In genomic region chr15:79122119-79122518, GRCm38 (mm10) we compare ENCODE assay signal across 30 mouse cellular contexts. TPM values are rescaled to one million over a fixed set of nuclear protein-coding genes. Genes with fewer than 3 reads are reported as not detected.
DNase-seq lines count a peak whose midpoint lies in the region; ATAC-seq lines count a peak whose summit lies in the region.
"Had no signal": no experiment of that assay in that cellular context is flagged by ENCODE, and none has a peak within 500 bp of the region (broad histone marks: within the 10 kb centered on the region; RNA-seq: fewer than 3 reads in every experiment).

No protein-coding gene starts in this region.

- H3K27me3 ChIP-seq in heart, embryonic 16.5 days (ENCODE audit: control insufficient read depth, insufficient read depth, low read length), result no peaks in the 10 kb centered on the region
- H3K27me3 ChIP-seq: CH12.LX; kidney, embryonic 15.5 days; limb, embryonic 13.5 days; lung, embryonic 15.5 days; midbrain, embryonic 15.5 days; neural tube, embryonic 15.5 days; stomach, embryonic 15.5 days had no signal

- peaks cover 56% of the 10 kb centered on the region for H3K36me3 ChIP-seq in heart, embryonic 16.5 days (ENCODE audit: control insufficient read depth, insufficient read depth)

- no peak overlapping the region for H3K4me2 ChIP-seq in heart, embryonic 16.5 days (ENCODE audit: low read depth, low read length)
- H3K4me2 ChIP-seq: hindbrain, embryonic 14.5 days; kidney, embryonic 15.5 days; limb, embryonic 13.5 days; liver, embryonic 11.5 days; lung, embryonic 15.5 days; midbrain, embryonic 15.5 days; neural tube, embryonic 15.5 days; stomach, embryonic 15.5 days had no signal

- no peak overlapping the region for H3K4me3 ChIP-seq in heart, embryonic 16.5 days (ENCODE audit: low read length)
- no peak overlapping the region for H3K4me3 ChIP-seq in brown adipose tissue, adult 24 weeks (ENCODE audit: insufficient read depth, low read depth, low read length)
- H3K4me3 ChIP-seq: erythroblast, embryonic 14.5 days; kidney, embryonic 15.5 days; limb, embryonic 13.5 days; lung, embryonic 15.5 days; midbrain, embryonic 10.5 days; midbrain, embryonic 15.5 days; neural tube, embryonic 15.5 days; stomach, embryonic 15.5 days had no signal

- H3K9ac ChIP-seq in heart, embryonic 16.5 days (ENCODE audit: low read length), result no peak overlapping the region; the same call in 1 of the 2 replicates
- H3K9ac ChIP-seq: hindbrain, embryonic 14.5 days; kidney, embryonic 15.5 days; limb, embryonic 13.5 days; lung, embryonic 15.5 days; midbrain, embryonic 15.5 days; neural tube, embryonic 15.5 days; stomach, embryonic 15.5 days had no signal

- H3K9me3 ChIP-seq in heart, embryonic 16.5 days (replicated peaks; ENCODE audit: control insufficient read depth, low read length), result no peaks in the 10 kb centered on the region
- H3K9me3 ChIP-seq: kidney, embryonic 15.5 days; limb, embryonic 13.5 days; lung, embryonic 15.5 days; midbrain, embryonic 10.5 days; midbrain, embryonic 15.5 days; neural tube, embryonic 15.5 days; stomach, embryonic 15.5 days had no signal

- WGBS in heart, embryonic 16.5 days, result 90% methylated on average over 4 of the region's 4 CpGs

- ATAC-seq in heart, embryonic 16.5 days (replicated peaks; ENCODE audit: extremely low read depth, insufficient read depth, low FRiP score), result no peak
- ATAC-seq: activated CD4-positive, CD25-positive, alpha-beta regulatory T cell, adult 4 months; forebrain, embryonic 16.5 days; inflammation-experienced regulatory T-cells, adult 6 months; midbrain, embryonic 15.5 days had no signal

- peaks cover 24% of the 10 kb centered on the region for H3K4me1 ChIP-seq in heart, embryonic 16.5 days (ENCODE audit: control insufficient read depth, insufficient read depth, low read length)
- H3K4me1 ChIP-seq in brown adipose tissue, adult 24 weeks (ENCODE audit: control insufficient read depth, insufficient read depth, insufficient read length, low read length), result peaks cover 14% of the 10 kb centered on the region
- H3K4me1 ChIP-seq: kidney, embryonic 15.5 days; limb, embryonic 13.5 days; lung, embryonic 15.5 days; midbrain, embryonic 10.5 days; midbrain, embryonic 15.5 days; neural tube, embryonic 15.5 days; stomach, embryonic 15.5 days had no signal

- DNase-seq in heart, adult 11 months, result peak; percentile 89
- DNase-seq in heart, adult 8-10 months (ENCODE audit: low spot score), result no peak
- no peak for DNase-seq in heart, adult 9 months (ENCODE audit: low spot score in 2 of 2)
- peak; percentile 72 for DNase-seq in adrenal gland, postnatal 14 days
- DNase-seq: cerebellum, adult 18-20 months; cerebellum, postnatal 10 days; heart, postnatal 36 days; kidney, adult 11 months; kidney, postnatal 25 days; retina, postnatal 1 day; right cerebral cortex, postnatal 14 days had no signal

- H3K27ac ChIP-seq in heart, embryonic 16.5 days (ENCODE audit: low read length), result peak overlapping the region; percentile 95
- H3K27ac ChIP-seq in brown adipose tissue, adult 24 weeks (replicated peaks; ENCODE audit: low read depth, low read length), result peak overlapping the region; percentile 55
- H3K27ac ChIP-seq: hindbrain, embryonic 14.5 days; kidney, embryonic 15.5 days; limb, embryonic 13.5 days; lung, embryonic 15.5 days; midbrain, embryonic 10.5 days; midbrain, embryonic 15.5 days; neural tube, embryonic 15.5 days; stomach, embryonic 15.5 days had no signal

RNA-seq across cellular contexts. Expression of gene Micall1, which starts 13.4 kb away (rescaled TPM):
- 10 to 100 TPM; 41.2 to 42.2 (median 41.5) TPM for total RNA-seq in heart, adult 8-10 months (2022)
- polyA plus RNA-seq in heart, embryonic 16.5 days (2015; fragmentation: Nextera tagmentation; extraction: Ambion mirVana), result 21.1 and 23.2 TPM in 2 replicates
- 34.3 and 41.0 TPM in 2 replicates for total RNA-seq in adrenal gland, postnatal 14 days (2021)
- polyA plus RNA-seq in brown adipose tissue, adult 24 weeks (2012; ENCODE audit: insufficient read depth, insufficient read length, missing spikeins), result 20.2 and 21.8 TPM in 2 replicates

RNA-seq across cellular contexts. Expression of gene Polr2f, which starts 18.7 kb away (rescaled TPM):
- 100 to 1,000 TPM; 124 to 149 (median 135) TPM for total RNA-seq in heart, adult 8-10 months (2022)
- 222 and 262 TPM in 2 replicates for polyA plus RNA-seq in heart, embryonic 16.5 days (2015; fragmentation: Nextera tagmentation; extraction: Ambion mirVana)
- 110 and 127 TPM in 2 replicates for total RNA-seq in adrenal gland, postnatal 14 days (2021)
- 173 and 185 TPM in 2 replicates for polyA plus RNA-seq in brown adipose tissue, adult 24 weeks (2012; ENCODE audit: insufficient read depth, insufficient read length, missing spikeins)

RNA-seq across cellular contexts. Expression of gene 1700088E04Rik, which starts 18.9 kb away (rescaled TPM):
- total RNA-seq in heart, adult 8-10 months (2022), result 1 to 10 TPM; 1.6 to 2.7 (median 2.4) TPM
- polyA plus RNA-seq in heart, embryonic 16.5 days (2015; fragmentation: Nextera tagmentation; extraction: Ambion mirVana), result 11.0 and 12.0 TPM in 2 replicates
- total RNA-seq in adrenal gland, postnatal 14 days (2021), result 4.4 and 4.7 TPM in 2 replicates
- polyA plus RNA-seq in brown adipose tissue, adult 24 weeks (2012; ENCODE audit: insufficient read depth, insufficient read length, missing spikeins), result 2.1 TPM in 1 of 2 replicates, not detected in the other
- polyA plus RNA-seq: erythroblast, embryonic 14.5 days had no signal

RNA-seq across cellular contexts. Expression of gene Sox10, which starts 42.9 kb away (rescaled TPM):
- 1 to 10 TPM in 2 of 4 experiments, under 1 TPM in 2; 0.55 to 1.7 (median 0.94) TPM for total RNA-seq in heart, adult 8-10 months (2022)
- 0.39 and 0.59 TPM in 2 replicates for polyA plus RNA-seq in heart, embryonic 16.5 days (2015; fragmentation: Nextera tagmentation; extraction: Ambion mirVana)
- 2.3 and 3.3 TPM in 2 replicates for total RNA-seq in adrenal gland, postnatal 14 days (2021)
- polyA plus RNA-seq in brown adipose tissue, adult 24 weeks (2012; ENCODE audit: insufficient read depth, insufficient read length, missing spikeins), result 0.48 and 1.5 TPM in 2 replicates
- total RNA-seq: common myeloid progenitor, adult 5-6 weeks; megakaryocyte progenitor cell, adult 5-6 weeks had no signal
- polyA plus RNA-seq: activated CD4-positive, CD25-positive, alpha-beta regulatory T cell, adult 4 months; C2C12; erythroblast, embryonic 14.5 days; inflammation-experienced regulatory T-cells, adult 6 months had no signal

RNA-seq across cellular contexts. Expression of gene Eif3l, which starts 47.1 kb away (rescaled TPM):
- total RNA-seq in heart, adult 8-10 months (2022), result 10 to 100 TPM; 70.2 to 76.0 (median 74.9) TPM
- polyA plus RNA-seq in heart, embryonic 16.5 days (2015; fragmentation: Nextera tagmentation; extraction: Ambion mirVana), result 151 and 161 TPM in 2 replicates
- 171 and 177 TPM in 2 replicates for total RNA-seq in adrenal gland, postnatal 14 days (2021)
- polyA plus RNA-seq in brown adipose tissue, adult 24 weeks (2012; ENCODE audit: insufficient read depth, insufficient read length, missing spikeins), result 177 and 198 TPM in 2 replicates

Comparison
In these comparisons a context has a peak if more than half of its experiments do, and no peak if none do; other contexts are left out.
1. DNase-seq: peak in heart, adult 11 months (single experiment) and adrenal gland, postnatal 14 days (single experiment); none in heart, adult 8-10 months (single experiment) and heart, adult 9 months (0 of 2).